15 mouse cellular contexts compared by ENCODE assay signal in genomic region chr5:88629987-88630386, GRCm38 (mm10).
"Had no signal": no experiment of that assay in that cellular context is flagged by ENCODE, and none has a peak within 500 bp of the region (broad histone marks: within the 10 kb centered on the region; RNA-seq: fewer than 3 reads in every experiment).

No protein-coding gene starts in this region.

- H3K4me1 ChIP-seq: limb, embryonic 15.5 days; lung, embryonic 15.5 days; midbrain, embryonic 10.5 days; midbrain, embryonic 13.5 days had no signal

- H3K27ac ChIP-seq: left cerebral cortex, adult 2 months; limb, embryonic 15.5 days; liver, embryonic 14.5 days; lung, embryonic 15.5 days; midbrain, embryonic 10.5 days; midbrain, embryonic 13.5 days had no signal

- H3K4me2 ChIP-seq: limb, embryonic 12.5 days; limb, embryonic 15.5 days; lung, embryonic 15.5 days; midbrain, embryonic 13.5 days had no signal

- H3K9ac ChIP-seq: limb, embryonic 12.5 days; limb, embryonic 15.5 days; liver, embryonic 14.5 days; lung, embryonic 15.5 days; midbrain, embryonic 13.5 days had no signal

- DNase-seq: kidney, postnatal 36 days; layer of hippocampus, postnatal 36 days; lung, adult 18-20 months; lung, postnatal 10 days; lung, postnatal 36 days; thymus, adult 18-20 months; thymus, postnatal 36 days had no signal

- ATAC-seq: midbrain, embryonic 16.5 days had no signal

- H3K4me3 ChIP-seq: left cerebral cortex, adult 2 months; limb, embryonic 12.5 days; limb, embryonic 15.5 days; lung, embryonic 15.5 days; midbrain, embryonic 10.5 days; midbrain, embryonic 13.5 days had no signal

- H3K27me3 ChIP-seq: limb, embryonic 12.5 days; limb, embryonic 15.5 days; lung, embryonic 15.5 days; midbrain, embryonic 13.5 days had no signal

- H3K9me3 ChIP-seq: limb, embryonic 12.5 days; limb, embryonic 15.5 days; lung, embryonic 15.5 days; midbrain, embryonic 10.5 days; midbrain, embryonic 13.5 days had no signal
